Mouse (Mus musculus) stomach, postnatal 0 days (tissue): ENCODE data around the gene Nxpe3. TPM values are rescaled to one million over a fixed set of nuclear protein-coding genes. Genes with fewer than 3 reads are reported as not detected.
A peak's percentile ranks its signal among the peaks of the same experiment; 100 is the strongest.

Experiments
- ATAC-seq: fragments of 200-750 bp; cut with Nextera tagmentation; 2 replicates; pipeline ENCODE4 v1.8.0; 2017; ENCODE audit not compliant: low FRiP score, low TSS enrichment
- DNase-seq: peaks from one replicate; pipeline ENCODE4 v3.0.0-alpha.2; 2016; ENCODE audit warnings: low spot score
- H3K27ac ChIP-seq: fragments of 300-500 bp; sonication (generic); replicated peaks from 2 replicates; pipeline ENCODE4 v1.5.1; 2014; ENCODE audit warnings: mild to moderate bottlenecking, control low read depth
- H3K27me3 ChIP-seq: fragments of 300-500 bp; sonication (generic); 2 replicates; pipeline ENCODE4 v1.6.1; 2014; ENCODE audit warnings: low read length; ENCODE audit not compliant: control insufficient read depth, insufficient read depth
- H3K36me3 ChIP-seq: fragments of 300-500 bp; sonication (generic); 2 replicates; pipeline ENCODE4 v1.6.1; 2014; ENCODE audit warnings: low read length, mixed read lengths; ENCODE audit not compliant: control insufficient read depth, insufficient read depth
- H3K4me1 ChIP-seq: fragments of 300-500 bp; sonication (generic); replicated peaks from 2 replicates; pipeline ENCODE4 v1.6.1; 2014; ENCODE audit warnings: antibody characterized with exemption; ENCODE audit not compliant: control insufficient read depth, insufficient read depth
- H3K4me2 ChIP-seq: fragments of 300-500 bp; sonication (generic); replicated peaks from 2 replicates; pipeline ENCODE4 v1.6.1; 2014; ENCODE audit warnings: low read depth, mild to moderate bottlenecking, control low read depth, moderate library complexity
- H3K4me3 ChIP-seq: fragments of 300-500 bp; sonication (generic); 2 replicates; pipeline ENCODE4 v1.5.1; 2014; ENCODE audit warnings: low read depth, low read length, control low read depth
- H3K9ac ChIP-seq: fragments of 300-500 bp; sonication (generic); 2 replicates; pipeline ENCODE4 v1.6.1; 2014; ENCODE audit warnings: mild to moderate bottlenecking, low read length, control low read depth, mixed read lengths
- H3K9me3 ChIP-seq: fragments of 300-500 bp; sonication (generic); 2 replicates; pipeline ENCODE4 v1.6.1; 2016; ENCODE audit warnings: low read length; ENCODE audit not compliant: control insufficient read depth
- CTCF ChIP-seq: IDR thresholded peaks from 2 replicates; pipeline ENCODE4 v1.5.1; 2016; ENCODE audit warnings: antibody characterized with exemption, low read depth, mild to moderate bottlenecking, moderate library complexity
- EP300 ChIP-seq: optimal IDR thresholded peaks from 2 replicates; pipeline ENCODE3; 2016; ENCODE audit warnings: antibody characterized with exemption
- WGBS: fragments of 180-500 bp; shearing (Covaris S2); extraction: QIAGEN DNeasy Blood & Tissue Kit; methylation state at CpG from one replicate; pipeline ENCODE4 v1.1.7; 2014; 5-methylcytosine and 5-hydroxymethylcytosine counted together
- polyA plus RNA-seq: library from polyadenylated mRNA; unstranded; fragments of >200 nt; fragmentation: Nextera tagmentation; extraction: Ambion mirVana; gene quantifications from 2 replicates; pipeline ENCODE4 v1.2.1, GENCODE M21; 2015

Nxpe3 gene
- polyA plus RNA-seq, 1 experiment from 2014 or later, result 0.16 TPM

DNA sequence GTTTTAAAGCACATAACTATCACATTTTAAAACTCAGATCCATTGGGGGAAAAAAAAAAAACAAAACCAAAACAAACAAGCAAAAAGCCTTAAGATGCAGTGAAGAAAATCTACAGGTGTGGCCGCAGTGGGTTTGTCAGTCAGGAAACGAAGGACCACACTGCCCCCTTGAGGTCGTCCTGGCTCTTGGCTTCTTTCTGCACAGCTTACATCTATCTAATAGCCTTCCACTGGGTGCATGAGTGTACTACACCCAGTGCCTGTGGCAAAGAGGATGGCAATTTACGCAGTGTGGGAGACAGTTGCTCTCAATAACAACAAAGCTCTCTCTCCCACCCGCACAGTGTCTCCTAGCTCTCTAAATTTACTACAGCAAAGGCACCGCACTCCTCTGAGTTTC, 36.6 kb downstream of the Nxpe3 start:
- no peaks in the 10 kb centered on the region for H3K27me3 ChIP-seq
- H3K36me3 ChIP-seq, result no peaks in the 10 kb centered on the region
- no peak overlapping the region for H3K4me2 ChIP-seq
- DNase-seq (peak; percentile 83), ATAC-seq (peak; percentile 71)
- H3K27ac ChIP-seq, result no peak overlapping the region
- 63% methylated on average over 6 of the region's 6 CpGs for WGBS
- H3K4me3 ChIP-seq, result no peak overlapping the region
- no peak overlapping the region for H3K9ac ChIP-seq
- H3K4me1 ChIP-seq, result no peaks in the 10 kb centered on the region
- no peaks in the 10 kb centered on the region for H3K9me3 ChIP-seq
- peak; percentile 79 for TF ChIP-seq CTCF
- no peak for TF ChIP-seq EP300

GRCm38 (mm10) chr16:55852943-55853727, 42.0 kb downstream of the Nxpe3 start:
- peak; percentile 71; the same call in 1 of the 2 replicates for ATAC-seq
- Histone ChIP-seq H3K9me3 (no peaks in the 10 kb centered on the region), H3K4me3 (no peak overlapping the region), H3K27me3 (no peaks in the 10 kb centered on the region), H3K9ac (no peak overlapping the region), H3K4me1 (no peaks in the 10 kb centered on the region), H3K36me3 (no peaks in the 10 kb centered on the region), H3K27ac (no peak overlapping the region), H3K4me2 (no peak overlapping the region)
- 47% methylated on average over 19 of the region's 19 CpGs for WGBS
- peak; percentile 79 for DNase-seq
- TF ChIP-seq EP300, result no peak
- TF ChIP-seq CTCF, result peak; percentile 97

- H3K4me1 ChIP-seq, result no peaks in the 10 kb centered on the region
- H3K27ac ChIP-seq, result no peak overlapping the region
- no peak overlapping the region for H3K4me3 ChIP-seq
- ATAC-seq (no peak), DNase-seq (no peak)
- no peak overlapping the region for H3K4me2 ChIP-seq
- WGBS, result 36% methylated on average over 4 of the region's 4 CpGs
- H3K27me3 ChIP-seq, result no peaks in the 10 kb centered on the region
- H3K36me3 ChIP-seq, result no peaks in the 10 kb centered on the region
- H3K9ac ChIP-seq, result no peak overlapping the region
- no peak for TF ChIP-seq EP300
- TF ChIP-seq CTCF, result no peak
- no peaks in the 10 kb centered on the region for H3K9me3 ChIP-seq
Observed at GRCm38 (mm10) chr16:55852515-55852914, 42.6 kb downstream of the Nxpe3 start.

DNA sequence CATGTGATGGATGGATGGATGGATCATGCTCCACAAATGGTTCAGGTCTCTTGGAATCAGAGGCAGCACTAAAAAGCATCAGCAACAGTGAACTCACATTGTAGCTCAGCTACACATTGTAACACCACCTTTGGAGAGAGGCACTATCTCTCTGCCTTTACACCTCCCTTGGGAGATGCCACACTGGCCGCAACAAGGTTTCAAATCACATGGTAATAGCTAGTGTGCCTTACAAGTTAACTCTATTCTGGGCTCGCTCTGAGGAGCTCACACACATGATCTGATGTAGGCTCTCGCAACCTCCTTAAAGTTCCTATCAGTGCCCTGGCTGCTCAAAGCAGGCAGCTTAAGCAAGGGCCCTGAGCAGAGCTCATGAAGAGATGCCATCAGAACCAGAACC, 44.6 kb downstream of the Nxpe3 start:
- Histone ChIP-seq H3K27ac (no peak overlapping the region), H3K27me3 (no peaks in the 10 kb centered on the region), H3K4me1 (no peaks in the 10 kb centered on the region), H3K36me3 (no peaks in the 10 kb centered on the region), H3K9ac (no peak overlapping the region), H3K4me3 (no peak overlapping the region), H3K4me2 (no peak overlapping the region), H3K9me3 (no peaks in the 10 kb centered on the region)
- WGBS, result 93% methylated on average over 3 of the region's 3 CpGs
- no peak for ATAC-seq
- TF ChIP-seq EP300 (no peak), CTCF (no peak)
- DNase-seq, result no peak

DNA sequence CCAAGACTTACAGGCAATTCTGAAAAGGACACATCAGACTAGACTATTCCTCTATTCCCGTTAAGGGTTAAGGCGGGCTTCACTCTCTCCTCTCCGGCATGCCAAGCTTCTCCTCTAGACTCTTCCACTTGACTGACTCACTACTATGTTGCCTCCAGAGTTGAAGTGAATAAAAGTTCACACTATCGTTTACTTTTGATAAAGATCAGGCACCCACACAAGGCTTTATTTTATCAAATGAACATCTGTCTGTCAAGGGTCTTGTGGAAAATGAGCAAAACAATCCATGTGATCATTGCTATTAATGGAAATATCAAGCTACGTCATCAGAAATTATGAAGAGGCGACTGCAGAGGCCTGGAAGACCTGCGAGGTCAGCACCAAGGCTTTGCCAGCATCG, 47.4 kb downstream of the Nxpe3 start:
- H3K9me3 ChIP-seq, result no peaks in the 10 kb centered on the region
- DNase-seq (no peak), ATAC-seq (no peak)
- 79% methylated on average over 8 of the region's 8 CpGs for WGBS
- H3K27ac ChIP-seq, result no peak overlapping the region
- H3K36me3 ChIP-seq, result no peaks in the 10 kb centered on the region
- H3K4me3 ChIP-seq, result no peak overlapping the region
- no peak overlapping the region for H3K9ac ChIP-seq
- no peaks in the 10 kb centered on the region for H3K4me1 ChIP-seq
- TF ChIP-seq CTCF, result no peak
- no peak for TF ChIP-seq EP300
- H3K4me2 ChIP-seq, result no peak overlapping the region
- H3K27me3 ChIP-seq, result no peaks in the 10 kb centered on the region

DNA sequence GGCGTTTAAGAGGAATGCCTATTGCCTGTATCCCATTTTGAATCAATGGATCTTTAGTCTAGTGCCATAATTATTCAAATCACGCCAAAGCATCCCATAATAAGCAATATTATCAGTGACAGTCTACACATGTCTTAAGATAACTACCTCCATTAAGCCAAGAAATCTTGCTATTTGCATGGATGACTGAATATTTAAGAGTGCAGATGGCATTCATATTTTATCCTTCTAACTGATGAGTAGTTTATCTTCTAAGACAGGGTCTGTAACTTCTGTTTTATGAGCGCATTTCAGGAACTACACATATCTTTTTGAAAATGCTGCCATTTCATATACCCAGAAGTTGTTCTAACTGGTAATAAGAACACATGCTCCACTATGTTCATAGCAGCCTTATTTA, 50.2 kb downstream of the Nxpe3 start:
- no peak overlapping the region for H3K4me3 ChIP-seq
- no peak for TF ChIP-seq EP300
- no peak for TF ChIP-seq CTCF
- H3K4me2 ChIP-seq, result no peak overlapping the region
- no peak for ATAC-seq
- no peak for DNase-seq
- no peaks in the 10 kb centered on the region for H3K27me3 ChIP-seq
- WGBS, result 95% methylated on average over 3 of the region's 3 CpGs
- H3K4me1 ChIP-seq, result no peaks in the 10 kb centered on the region
- H3K27ac ChIP-seq, result no peak overlapping the region
- H3K9me3 ChIP-seq, result no peaks in the 10 kb centered on the region
- no peaks in the 10 kb centered on the region for H3K36me3 ChIP-seq
- no peak overlapping the region for H3K9ac ChIP-seq
